Mouse (Mus musculus) CH12.LX (cell line): ENCODE data around the gene Pax4. TPM values are rescaled to one million over a fixed set of nuclear protein-coding genes. Genes with fewer than 3 reads are reported as not detected.

Experiments
- DNase-seq: peaks from one replicate; pipeline ENCODE4 v3.0.0-alpha.2; 2013; ENCODE audit errors: extremely low read depth
- H3K27ac ChIP-seq: 2 replicates; pipeline ENCODE4 v1.5.1; 2012; ENCODE audit warnings: low read depth, mild to moderate bottlenecking, control low read depth, moderate library complexity; ENCODE audit not compliant: insufficient read depth
- H3K27me3 ChIP-seq: replicated peaks from 2 replicates; pipeline ENCODE3; 2012; ENCODE audit warnings: inconsistent platforms
- H3K36me3 ChIP-seq, 2 experiments: replicated peaks in 1 of 2; 2 replicates each; pipeline versions ENCODE3 to v1.6.1; 2012; ENCODE audit warnings: inconsistent platforms in 1 of 2, low read length in 1 of 2, mild to moderate bottlenecking in 1 of 2, mixed read lengths in 1 of 2, moderate library complexity in 1 of 2; ENCODE audit not compliant: control insufficient read depth in 1 of 2, insufficient read depth in 1 of 2
- H3K4me1 ChIP-seq, 2 experiments: 2 replicates each; pipeline ENCODE4 v1.6.1; 2012; ENCODE audit warnings: inconsistent platforms in 1 of 2, moderate library complexity in 1 of 2; ENCODE audit not compliant: insufficient read depth in 2 of 2, control insufficient read depth in 1 of 2
- H3K4me2 ChIP-seq: 2 replicates; pipeline ENCODE4 v1.6.1; 2012; ENCODE audit warnings: low read depth, mild to moderate bottlenecking, control low read depth; ENCODE audit not compliant: poor library complexity, insufficient read depth, severe bottlenecking
- H3K4me3 ChIP-seq, 3 experiments: fragments of 150-350 bp in 1 of 3; sonication (generic) in 1 of 3; replicated peaks in 1 of 3; 2 replicates each; pipeline versions ENCODE3 to v1.5.1; 2011 to 2012; ENCODE audit warnings: low read depth in 2 of 3, low read length in 2 of 3, mild to moderate bottlenecking in 2 of 3, moderate library complexity in 2 of 3, control low read depth in 1 of 3, improper control_type of control experiment in 1 of 3, inconsistent platforms in 1 of 3, mixed read lengths in 1 of 3; ENCODE audit not compliant: poor library complexity in 1 of 3
- H3K79me2 ChIP-seq: replicated peaks from 2 replicates; pipeline ENCODE4 v1.6.1; 2012; ENCODE audit warnings: mild to moderate bottlenecking, moderate library complexity; ENCODE audit not compliant: control insufficient read depth, poor library complexity, insufficient read depth, severe bottlenecking; ENCODE audit errors: extremely low read depth
- H3K9ac ChIP-seq: 2 replicates; pipeline ENCODE4 v1.6.1; 2012; ENCODE audit warnings: low read depth, mild to moderate bottlenecking, control low read depth, moderate library complexity; ENCODE audit not compliant: insufficient read depth
- H3K9me3 ChIP-seq: replicated peaks from 2 replicates; pipeline ENCODE3; 2012; ENCODE audit warnings: low read length, inconsistent platforms, mixed read lengths
- BHLHE40 ChIP-seq: IDR thresholded peaks from 2 replicates; pipeline ENCODE4 v1.6.1; 2011; ENCODE audit warnings: mild to moderate bottlenecking, low read depth, low read length, improper control_type of control experiment
- CHD1 ChIP-seq: IDR thresholded peaks from 2 replicates; pipeline ENCODE4 v1.6.1; 2012; ENCODE audit warnings: low read depth, low read length, improper control_type of control experiment, inconsistent platforms
- CHD2 ChIP-seq: IDR thresholded peaks from 2 replicates; pipeline ENCODE4 v1.6.1; 2011; ENCODE audit warnings: low read length, improper control_type of control experiment
- CTCF ChIP-seq, 2 experiments: IDR thresholded peaks in 1 of 2; conservative IDR thresholded peaks in 1 of 2; 2 replicates each; pipeline ENCODE4 v1.5.1; 2011 to 2012; ENCODE audit warnings: low read depth in 2 of 2, low read length in 2 of 2, improper control_type of control experiment in 1 of 2, inconsistent platforms in 1 of 2, mild to moderate bottlenecking in 1 of 2, moderate library complexity in 1 of 2
- E2F4 ChIP-seq: IDR thresholded peaks from 2 replicates; pipeline ENCODE4 v1.6.1; 2011; ENCODE audit warnings: low read depth, low read length, improper control_type of control experiment; ENCODE audit not compliant: insufficient replicate concordance
- ELF1 ChIP-seq: IDR thresholded peaks from 2 replicates; pipeline ENCODE4 v1.6.1; 2014; ENCODE audit warnings: low read depth, mild to moderate bottlenecking, inconsistent platforms, low read length, improper control_type of control experiment
- EP300 ChIP-seq: IDR thresholded peaks from 2 replicates; pipeline ENCODE4 v1.6.1; 2011; ENCODE audit warnings: low read length, improper control_type of control experiment
- ETS1 ChIP-seq: conservative IDR thresholded peaks from 2 replicates; pipeline ENCODE4 v1.6.1; 2012; ENCODE audit warnings: low read depth, mild to moderate bottlenecking, inconsistent platforms, low read length, improper control_type of control experiment, moderate library complexity
- GABPA ChIP-seq: IDR thresholded peaks from 2 replicates; pipeline ENCODE4 v1.6.1; 2012; ENCODE audit warnings: low read depth, low read length, improper control_type of control experiment, inconsistent platforms; ENCODE audit not compliant: insufficient replicate concordance
- HCFC1 ChIP-seq: IDR thresholded peaks from 2 replicates; pipeline ENCODE4 v1.6.1; 2012; ENCODE audit warnings: low read depth, mild to moderate bottlenecking, inconsistent platforms, low read length, improper control_type of control experiment
- JUN ChIP-seq: IDR thresholded peaks from 2 replicates; pipeline ENCODE4 v1.6.1; 2011; ENCODE audit warnings: low read depth, mild to moderate bottlenecking, low read length, improper control_type of control experiment, moderate library complexity; ENCODE audit not compliant: insufficient read depth
- JUND ChIP-seq: conservative IDR thresholded peaks from 2 replicates; pipeline ENCODE4 v1.6.1; 2011; ENCODE audit warnings: low read depth, low read length, improper control_type of control experiment
- MAZ ChIP-seq: IDR thresholded peaks from 2 replicates; pipeline ENCODE4 v1.6.1; 2012; ENCODE audit warnings: low read depth, mild to moderate bottlenecking, inconsistent platforms, low read length, improper control_type of control experiment, moderate library complexity
- MXI1 ChIP-seq: IDR thresholded peaks from 2 replicates; pipeline ENCODE4 v1.6.1; 2011; ENCODE audit warnings: mild to moderate bottlenecking, low read depth, low read length, improper control_type of control experiment
- NELFE ChIP-seq: IDR thresholded peaks from 2 replicates; pipeline ENCODE4 v1.6.1; 2011; ENCODE audit warnings: low read depth, low read length, improper control_type of control experiment
- PAX5 ChIP-seq: IDR thresholded peaks from 2 replicates; pipeline ENCODE4 v1.6.1; 2012; ENCODE audit warnings: low read length, inconsistent platforms, mixed read lengths
- POLR2A ChIP-seq: IDR thresholded peaks from 2 replicates; pipeline ENCODE4 v1.6.1; 2011; ENCODE audit warnings: low read depth, mild to moderate bottlenecking, improper control_type of control experiment, low read length
- TCF12 ChIP-seq: IDR thresholded peaks from 2 replicates; pipeline ENCODE4 v1.6.1; 2014; ENCODE audit warnings: low read depth, mild to moderate bottlenecking, inconsistent platforms, low read length, improper control_type of control experiment
- USF1 ChIP-seq: IDR thresholded peaks from 2 replicates; pipeline ENCODE4 v1.6.1; 2014; ENCODE audit warnings: low read depth, mild to moderate bottlenecking, inconsistent platforms, low read length, improper control_type of control experiment
- USF2 ChIP-seq: conservative IDR thresholded peaks from 2 replicates; pipeline ENCODE4 v1.6.1; 2011; ENCODE audit warnings: low read depth, low read length, improper control_type of control experiment
- ZC3H11A ChIP-seq: IDR thresholded peaks from 2 replicates; pipeline ENCODE4 v1.6.1; 2012; ENCODE audit warnings: low read depth, mild to moderate bottlenecking, inconsistent platforms, low read length, improper control_type of control experiment
- ZKSCAN1 ChIP-seq: IDR thresholded peaks from 2 replicates; pipeline ENCODE4 v1.6.1; 2012; ENCODE audit warnings: low read depth, inconsistent platforms, low read length, improper control_type of control experiment, borderline replicate concordance
- ZMIZ1 ChIP-seq: IDR thresholded peaks from 2 replicates; pipeline ENCODE4 v1.6.1; 2012; ENCODE audit warnings: low read depth, mild to moderate bottlenecking, inconsistent platforms, low read length, improper control_type of control experiment
- dilution Hi-C: fragments of 300-500 bp; cut with MboI; formaldehyde crosslinking; loops from 2 replicates; pipeline ENCODE4 v1.14.3; 2020; ENCODE audit warnings: low sequenced_read_pairs; ENCODE audit not compliant: extremely low pct_unique_long_range_greater_than_20kb, extremely low pct_ligation_motif_present
- in situ Hi-C: fragments of 300-500 bp; cut with MboI; formaldehyde crosslinking; loops from 3 replicates; pipeline ENCODE4 v1.14.3; 2019; ENCODE audit warnings: low sequenced_read_pairs, low pct_ligation_motif_present, low pct_unique_long_range_greater_than_20kb, mixed read lengths
- polyA plus RNA-seq: library from polyadenylated mRNA; unstranded; fragments of >175 nt; gene quantifications from 2 replicates; pipeline ENCODE4 v1.2.1, GENCODE M21; 2012; ENCODE audit warnings: low read depth; ENCODE audit not compliant: insufficient read length
- total RNA-seq, 2 experiments: library from RNA; depleted of rRNA; stranded (reverse); fragments of 300-350 nt in 1 of 2; fragments of >200 nt in 1 of 2; gene quantifications; 2 replicates each; pipeline ENCODE4 v1.2.3; 2012 to 2014

Pax4 gene
- total RNA-seq (2012; rRNA removed) = not detected in 2 replicates
- not detected in 2 replicates for total RNA-seq (2014; rRNA removed)
- not detected in 2 replicates for polyA plus RNA-seq

- peaks cover 34% of the 10 kb centered on the region for H3K27me3 ChIP-seq
- H3K4me1 ChIP-seq = peaks cover 0 to 3% of the 10 kb centered on the region in 2 experiments; a peak in 3 of 4 replicates
- no peaks in the 10 kb centered on the region for H3K9me3 ChIP-seq
- no peak within 1 kb of the TSS for H3K9ac ChIP-seq
- no peaks in the 10 kb centered on the region for H3K79me2 ChIP-seq
- H3K4me3 ChIP-seq = no peak within 1 kb of the TSS
- H3K36me3 ChIP-seq = no peaks in the 10 kb centered on the region
- H3K27ac ChIP-seq = no peak within 1 kb of the TSS
- no peak for DNase-seq
- in situ Hi-C loops (no loop called here), dilution Hi-C loops (no loop called here)
- TF ChIP-seq NELFE (no peak), MAZ (no peak), ZKSCAN1 (no peak), GABPA (no peak), PAX5 (no peak), JUND (no peak), MXI1 (no peak), ETS1 (no peak), TCF12 (no peak), POLR2A (no peak), EP300 (no peak), USF1 (no peak), HCFC1 (no peak), BHLHE40 (no peak), JUN (no peak), ZC3H11A (no peak), E2F4 (no peak)
- H3K4me2 ChIP-seq = no peak within 1 kb of the TSS
These were observed at the start of gene Pax4 for GRCm38 (mm10) chr6:28449253-28449652. Gene Pax4 (minus strand): TSS chr6:28449353.

- peaks cover 6 to 47% of the 10 kb centered on the region in 2 experiments for H3K36me3 ChIP-seq
These were observed 48.7 kb upstream of the Pax4 start for GRCm38 (mm10) chr6:28497837-28498236.

More at GRCm38 (mm10) chr6:28497837-28498236, 48.7 kb upstream of the Pax4 start:
- Histone ChIP-seq H3K9me3 (no peaks in the 10 kb centered on the region), H3K4me2 (no peak overlapping the region), H3K4me1 (no peaks in the 10 kb centered on the region), H3K79me2 (peaks cover 55% of the 10 kb centered on the region), H3K27me3 (no peaks in the 10 kb centered on the region), H3K9ac (no peak overlapping the region), H3K4me3 (no peak overlapping the region), H3K27ac (no peak overlapping the region)
- in situ Hi-C loops (no loop called here), dilution Hi-C loops (no loop called here)
- DNase-seq = no peak
- TF ChIP-seq E2F4 (no peak), MXI1 (no peak), ELF1 (no peak), JUND (no peak), HCFC1 (no peak), USF1 (no peak), CHD1 (no peak), USF2 (no peak), MAZ (no peak), CHD2 (no peak), ZMIZ1 (no peak), CTCF (conservative IDR thresholded peaks at IDR 0.05 in 1 of 2, IDR thresholded peaks at IDR 0.05 in 1 of 2; ENCODE audit: low read depth in 2 of 2, low read length in 2 of 2) (no peak), JUN (no peak), ZKSCAN1 (no peak)
